Mouse (Mus musculus) lung, adult 18-20 months (tissue): ENCODE data around the gene Dazap1.

ENCODE experiments used
- DNase-seq, 2 experiments: peaks; one replicate each; pipeline ENCODE4 v3.0.0; 2022; ENCODE audit warnings: mixed read lengths in 2 of 2

Gene Dazap1

DNA sequence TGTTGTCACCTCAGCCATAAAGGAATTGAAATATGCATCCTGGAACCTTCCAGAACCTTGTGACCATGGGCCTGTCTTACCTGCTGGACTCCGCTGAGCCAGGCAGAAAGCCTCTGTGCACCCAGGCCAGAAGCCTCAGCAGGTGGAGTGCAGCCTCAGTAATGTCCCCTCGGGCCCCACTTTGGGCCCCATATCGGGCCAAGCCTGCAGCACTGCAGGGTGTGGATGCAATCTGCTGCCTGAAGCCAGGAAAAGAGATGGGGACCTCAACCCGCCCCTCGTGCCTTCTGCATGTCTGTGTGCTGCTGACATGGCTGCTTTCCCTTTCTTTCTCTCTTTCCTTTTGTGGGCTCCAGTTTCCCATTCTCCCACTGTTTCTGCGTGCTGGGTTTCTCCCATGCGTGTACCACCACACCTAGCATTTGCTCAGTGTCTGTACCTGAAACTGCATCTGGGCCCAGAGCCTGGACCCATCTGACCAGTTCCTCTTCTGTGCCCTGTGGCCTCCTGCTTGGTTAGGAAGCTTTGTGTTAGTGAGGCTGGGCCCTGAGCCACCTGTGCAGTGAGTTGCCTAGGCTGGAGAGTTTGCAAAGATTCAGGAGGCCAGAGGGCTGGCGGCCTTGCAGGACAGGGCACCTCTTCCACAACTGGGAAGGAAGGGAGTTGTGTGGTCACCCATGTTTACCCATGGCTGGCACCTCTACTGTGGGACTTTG lies 10.7 kb downstream of the Dazap1 start:
- DNase-seq, result peak in 1 of 2 experiments; percentile 41

DNA sequence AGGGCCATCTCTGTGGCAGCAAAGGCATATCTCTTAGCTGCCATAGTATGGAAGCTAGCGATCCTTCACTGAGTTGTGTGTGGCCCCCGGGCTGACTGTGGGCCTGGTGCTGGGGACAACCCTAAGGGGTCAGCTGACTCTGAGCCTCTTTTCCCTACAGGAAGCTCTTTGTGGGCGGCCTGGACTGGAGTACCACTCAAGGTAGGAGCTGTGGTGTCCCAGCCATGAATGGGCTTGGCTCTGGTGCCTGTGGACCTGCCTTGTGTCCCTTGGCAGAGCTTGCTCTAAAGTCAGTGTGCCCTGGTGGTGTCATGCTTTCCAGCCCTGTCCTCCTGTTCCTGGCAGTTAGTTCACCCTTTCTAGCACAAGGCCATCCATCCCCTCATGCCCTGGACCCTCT lies 12.6 kb downstream of the Dazap1 start:
- DNase-seq, result peak; percentile 61 to 72

DNA sequence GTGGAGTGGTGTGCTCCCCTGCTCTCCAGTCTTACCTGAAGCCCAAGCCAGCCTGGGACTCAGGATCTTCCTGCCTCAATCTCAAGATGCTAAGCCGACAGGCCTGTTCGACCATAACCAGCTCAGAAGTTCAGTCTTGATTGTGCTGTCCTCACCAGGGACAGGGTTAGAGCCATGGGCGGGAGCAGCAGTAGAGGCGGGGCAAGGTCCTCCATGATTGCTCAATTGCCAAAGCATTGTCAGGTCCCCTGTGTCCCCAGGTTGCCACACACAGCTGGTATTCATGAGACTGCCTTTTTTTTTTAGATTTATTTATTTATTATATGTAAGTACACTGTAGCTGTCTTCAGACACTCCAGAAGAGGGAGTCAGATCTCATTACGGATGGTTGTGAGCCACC lies 15.0 kb downstream of the Dazap1 start:
- DNase-seq, result peak; percentile 39 to 56

DNA sequence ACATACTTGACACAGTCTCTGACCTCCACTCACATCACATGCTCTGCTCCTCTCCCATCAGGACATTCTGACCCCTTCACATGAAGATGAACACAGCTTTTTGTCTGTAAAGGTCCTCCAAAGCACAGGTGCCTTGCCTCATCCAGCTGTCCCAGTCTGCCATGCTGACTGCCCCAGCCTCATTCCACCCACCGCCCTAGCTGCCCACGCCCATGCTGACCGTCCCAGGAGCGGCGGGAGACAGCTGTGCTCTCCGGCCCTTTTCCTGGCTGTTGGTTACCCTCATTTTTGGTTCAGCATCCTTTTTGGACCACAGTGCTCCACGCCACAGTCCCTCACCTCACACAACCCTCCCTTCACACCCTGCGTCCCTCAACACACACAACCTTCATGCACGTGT lies 17.1 kb downstream of the Dazap1 start:
- no peak for DNase-seq

DNA sequence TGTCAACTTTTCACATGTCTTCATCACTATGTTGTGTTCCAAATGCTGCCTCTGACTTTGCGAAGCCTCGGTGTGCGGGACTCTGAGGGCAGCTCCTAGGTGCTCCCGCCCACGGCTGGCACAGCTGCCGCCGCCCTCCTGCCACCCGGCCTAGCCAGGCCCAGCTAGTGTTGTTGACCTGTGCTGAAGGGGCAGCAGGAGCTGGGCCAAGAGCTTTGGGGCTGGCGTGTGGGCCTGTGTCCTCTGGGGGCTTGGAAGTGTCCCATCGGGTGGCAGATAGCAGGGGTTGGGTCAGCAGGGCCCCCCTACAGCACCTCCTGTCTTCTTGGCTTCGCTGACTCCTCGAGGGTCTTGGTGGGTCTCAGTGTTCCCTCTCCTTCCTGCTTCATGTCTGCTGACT lies 18.0 kb downstream of the Dazap1 start:
- DNase-seq, result no peak

DNA sequence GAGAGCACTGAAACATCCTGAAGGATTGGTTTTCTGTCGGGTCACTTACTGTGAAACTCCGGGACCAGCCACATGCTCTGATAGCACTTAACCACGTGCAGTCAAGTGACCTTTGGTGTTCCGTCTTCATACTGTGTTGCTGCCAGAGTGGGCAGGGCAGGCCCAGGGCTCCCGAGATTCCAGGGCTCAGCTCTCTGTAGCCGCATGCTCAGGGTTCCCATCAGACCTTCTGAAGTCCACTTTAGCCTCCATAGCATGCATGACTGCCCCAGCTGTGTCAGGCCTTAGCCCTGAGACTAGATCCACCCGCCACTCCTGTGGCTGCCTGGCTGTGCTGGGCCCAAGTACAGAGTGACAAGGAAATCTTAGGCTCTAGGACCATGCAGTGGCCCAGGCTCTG lies 20.0 kb downstream of the Dazap1 start:
- DNase-seq, result peak; percentile 59 to 75

DNA sequence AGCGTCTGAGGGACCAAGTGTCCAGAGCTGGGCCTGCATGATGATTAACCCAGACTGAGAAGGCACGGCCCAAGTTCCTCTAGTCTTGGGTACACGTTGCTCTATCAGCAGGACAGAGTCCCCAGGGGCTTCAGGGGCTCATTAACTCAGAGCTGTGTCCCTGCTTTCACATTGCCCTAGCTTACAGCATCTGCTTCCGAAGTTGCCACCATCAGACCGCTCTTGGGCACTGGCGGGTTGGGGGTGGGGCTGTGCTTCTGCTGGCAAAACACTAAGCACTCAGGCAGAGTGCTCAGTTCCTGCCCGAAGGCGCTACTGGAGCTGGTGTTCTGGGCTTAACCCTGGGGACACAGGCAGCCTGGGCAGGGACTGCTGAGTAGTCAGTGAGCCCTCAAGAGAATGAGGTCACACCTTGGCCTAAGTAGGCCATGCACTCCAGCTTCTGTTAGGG lies 20.7 kb downstream of the Dazap1 start:
- peak; percentile 79 to 88 for DNase-seq

DNA sequence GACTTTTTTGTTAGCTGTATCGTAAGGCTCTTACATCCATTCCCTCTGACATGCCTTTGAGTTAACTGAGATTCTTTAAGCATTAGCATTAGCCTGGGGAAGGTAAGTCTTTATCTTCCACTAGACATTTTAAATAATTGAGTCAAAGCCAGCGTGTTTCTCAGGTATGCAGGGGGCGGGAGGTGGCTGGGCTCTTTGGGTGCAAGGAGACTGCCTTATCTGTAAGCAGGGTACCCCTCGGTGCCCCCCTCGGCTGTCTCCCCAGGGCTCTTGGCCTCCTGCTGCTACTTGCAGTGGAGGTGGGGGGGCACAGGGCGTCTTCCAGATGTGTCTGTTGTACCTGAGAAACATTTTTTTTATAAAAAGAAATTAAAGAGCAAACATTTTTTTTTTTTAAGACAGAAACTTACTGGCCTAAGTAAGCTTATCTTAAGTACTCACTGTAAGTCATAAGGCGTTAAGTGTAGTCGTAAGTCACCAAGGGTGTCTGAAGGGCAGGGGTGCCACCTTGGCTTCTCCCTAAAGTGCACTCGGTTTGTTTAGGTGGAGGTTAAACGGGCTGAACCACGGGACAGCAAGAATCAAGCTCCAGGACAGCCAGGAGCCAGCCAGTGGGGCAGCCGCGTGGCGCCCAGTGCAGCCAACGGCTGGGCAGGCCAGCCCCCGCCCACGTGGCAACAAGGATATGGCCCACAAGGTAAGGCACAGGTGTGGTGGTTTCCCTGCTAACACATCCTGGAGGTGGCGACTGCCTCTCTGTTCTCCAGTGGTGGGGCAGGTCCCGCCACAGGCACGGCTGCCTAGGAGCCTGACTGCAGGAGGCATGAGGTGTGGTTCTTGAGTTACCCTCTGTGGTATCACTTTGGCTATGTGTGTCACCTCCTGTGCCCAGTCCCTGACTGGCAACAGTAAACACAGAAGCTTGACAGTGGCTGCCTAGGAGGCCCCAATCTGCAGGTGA lies 21.5 kb downstream of the Dazap1 start:
- DNase-seq, result peak; percentile 61 to 76

DNA sequence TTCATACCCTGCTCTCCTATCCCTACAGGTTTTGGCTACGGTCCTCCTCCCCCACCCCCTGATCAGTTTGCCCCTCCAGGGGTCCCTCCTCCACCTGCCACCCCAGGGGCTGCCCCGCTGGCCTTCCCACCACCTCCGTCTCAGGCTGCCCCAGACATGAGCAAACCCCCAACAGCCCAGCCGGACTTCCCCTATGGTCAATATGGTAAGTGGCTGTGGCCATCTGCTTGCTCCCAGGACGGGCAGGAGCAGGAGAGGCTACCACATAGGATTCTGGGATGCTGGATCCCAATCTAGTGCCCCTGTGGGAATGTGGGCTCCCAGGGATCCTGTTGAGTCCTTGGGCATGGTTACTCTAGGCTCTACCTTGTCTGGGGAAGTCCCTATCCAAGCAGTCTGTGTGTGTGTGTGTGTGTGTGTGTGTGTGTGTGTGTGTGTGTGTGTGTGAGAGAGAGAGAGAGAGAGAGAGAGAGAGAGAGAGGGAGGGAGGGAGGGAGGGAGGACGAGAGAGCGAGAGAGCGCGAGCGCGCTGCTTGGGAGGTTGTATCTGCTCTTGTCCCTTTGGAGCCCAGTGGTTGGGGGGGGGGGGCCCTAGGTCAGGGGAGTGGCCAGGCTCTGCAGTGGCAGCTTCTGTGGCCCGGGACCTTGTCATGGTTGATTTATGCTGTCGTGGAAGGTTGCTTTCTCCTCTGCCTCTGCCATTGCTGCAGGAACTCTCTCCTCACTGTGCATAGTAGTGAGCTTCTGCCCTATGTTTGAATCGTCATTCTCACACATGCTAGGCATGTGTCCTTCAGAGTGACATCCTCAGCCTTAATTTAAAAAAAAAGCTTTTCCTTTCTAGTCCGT lies 24.2 kb downstream of the Dazap1 start:
- no peak for DNase-seq

DNA sequence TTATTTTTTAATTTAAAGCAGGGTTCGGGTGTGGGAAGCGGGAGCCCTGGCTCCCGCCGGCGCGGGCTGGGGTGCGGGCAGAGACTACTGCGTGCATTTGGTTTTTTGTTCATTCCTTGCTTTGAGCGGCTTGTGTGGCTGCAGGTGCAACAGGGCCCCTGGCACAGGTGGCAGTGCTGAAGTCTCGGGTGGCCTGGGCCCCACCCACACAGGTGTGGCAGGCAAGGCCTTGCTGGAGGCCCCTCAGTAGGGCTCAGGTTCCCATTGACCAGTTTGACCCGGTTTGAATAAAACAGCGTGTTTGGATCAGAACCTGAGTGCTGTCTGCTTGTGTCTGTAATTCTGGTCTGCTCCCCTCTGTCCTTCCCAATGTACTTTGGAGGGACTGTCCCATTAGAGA lies 26.8 kb downstream of the Dazap1 start:
- no peak for DNase-seq

DNA sequence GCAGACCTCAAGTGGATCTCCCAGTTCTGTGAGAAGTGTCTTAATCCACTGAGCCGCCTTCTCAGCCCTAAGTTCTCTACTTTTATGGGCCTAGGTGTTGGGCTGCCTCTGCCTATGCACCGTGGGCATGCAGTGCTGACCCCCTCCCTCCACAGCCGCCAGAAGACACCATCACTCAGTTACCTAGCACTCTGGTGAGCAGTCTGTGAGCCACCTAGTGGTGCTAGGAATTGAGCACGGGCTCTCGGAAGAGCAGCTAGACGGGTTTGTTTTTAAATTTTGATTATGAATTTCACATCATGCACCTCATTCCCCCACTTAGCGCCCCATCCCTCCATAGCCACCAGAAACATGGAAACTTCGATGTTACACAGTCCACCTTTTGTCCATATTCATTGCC lies 27.4 kb downstream of the Dazap1 start:
- no peak for DNase-seq

DNA sequence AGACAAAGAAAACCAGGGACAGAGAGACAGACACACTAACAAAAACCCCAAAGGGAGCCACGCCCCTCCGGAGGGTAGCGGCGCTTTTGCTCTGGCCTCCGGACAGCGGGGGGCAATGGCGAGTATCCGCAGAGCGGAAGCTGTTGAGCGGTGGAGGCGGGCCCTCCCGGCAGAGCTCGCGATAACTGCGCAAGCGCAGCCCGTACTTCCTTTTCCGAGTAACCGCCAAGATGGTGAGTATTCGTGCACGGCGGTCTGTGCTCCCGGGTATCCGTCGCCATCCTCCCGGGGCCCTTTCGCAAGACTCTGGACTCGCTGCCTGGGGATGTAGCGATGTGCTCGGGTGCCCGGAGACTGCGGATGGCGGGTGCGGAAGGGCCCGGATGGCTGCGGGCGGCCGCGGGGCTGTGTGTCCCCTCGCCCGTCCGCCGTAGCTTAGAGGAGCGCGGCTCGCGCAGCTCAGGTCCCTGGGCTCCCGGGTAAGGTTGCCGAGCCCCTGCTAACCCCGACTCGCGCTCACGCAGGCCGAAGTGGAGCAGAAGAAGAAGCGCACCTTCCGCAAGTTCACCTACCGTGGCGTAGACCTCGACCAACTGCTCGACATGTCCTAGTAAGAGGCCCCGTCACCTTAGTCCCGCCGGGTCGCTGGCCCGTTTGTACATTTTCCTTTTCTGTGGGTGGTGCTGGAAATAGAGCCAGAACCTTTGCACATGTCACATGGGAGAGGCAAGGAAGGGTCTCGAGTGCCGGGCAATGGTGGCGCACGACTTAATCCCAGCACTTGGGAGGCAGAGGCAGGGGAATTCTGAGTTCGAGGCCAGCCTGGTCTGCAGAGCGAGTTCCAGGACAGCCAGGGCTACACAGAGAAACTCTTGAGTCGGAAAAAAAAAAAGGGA lies 31.2 kb downstream of the Dazap1 start, which contains the start of gene Rps15:
Rps15 (plus strand) TSS at position 203 of the 896 bp plus-strand sequence.
- DNase-seq, result peak; percentile 94 to 96

DNA sequence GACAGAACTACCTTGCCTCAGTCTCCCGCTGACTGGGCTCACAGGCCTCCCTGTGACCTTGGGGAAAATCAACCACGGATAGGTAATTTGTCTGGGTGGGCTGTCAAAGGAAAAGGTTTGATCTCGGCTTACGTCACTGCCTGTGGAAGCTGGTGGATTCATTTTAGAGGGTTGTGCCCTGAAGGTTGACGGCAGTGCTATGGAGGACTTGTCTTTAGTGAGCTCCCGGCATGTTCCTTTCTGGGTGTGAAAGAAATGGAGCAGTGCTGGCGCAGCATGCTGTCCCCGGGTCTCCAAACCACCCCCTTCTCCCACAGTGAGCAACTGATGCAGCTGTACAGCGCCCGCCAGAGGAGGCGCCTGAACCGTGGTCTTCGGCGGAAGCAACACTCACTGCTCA lies 32.0 kb downstream of the Dazap1 start:
- DNase-seq, result no peak

DNA sequence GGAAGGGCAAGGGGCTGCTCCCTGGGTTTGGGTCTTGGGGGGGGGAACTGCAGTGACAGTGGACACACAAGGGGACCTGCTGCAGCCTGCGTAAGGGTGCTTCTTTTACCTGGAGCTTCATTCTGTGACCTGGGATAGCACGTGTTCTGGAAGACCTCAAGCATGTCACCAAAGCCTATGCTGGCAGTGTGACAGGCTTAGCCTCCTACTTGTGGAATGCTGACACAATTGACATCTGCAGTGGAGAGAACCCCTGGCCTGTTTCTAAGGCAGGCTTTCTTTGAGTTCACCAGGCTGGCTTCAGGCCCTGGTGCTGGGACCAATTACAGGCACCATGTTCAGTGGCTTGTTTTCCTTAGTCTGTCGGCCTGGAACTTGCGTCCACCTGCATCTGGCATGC lies 33.0 kb downstream of the Dazap1 start:
- DNase-seq, result no peak

DNA sequence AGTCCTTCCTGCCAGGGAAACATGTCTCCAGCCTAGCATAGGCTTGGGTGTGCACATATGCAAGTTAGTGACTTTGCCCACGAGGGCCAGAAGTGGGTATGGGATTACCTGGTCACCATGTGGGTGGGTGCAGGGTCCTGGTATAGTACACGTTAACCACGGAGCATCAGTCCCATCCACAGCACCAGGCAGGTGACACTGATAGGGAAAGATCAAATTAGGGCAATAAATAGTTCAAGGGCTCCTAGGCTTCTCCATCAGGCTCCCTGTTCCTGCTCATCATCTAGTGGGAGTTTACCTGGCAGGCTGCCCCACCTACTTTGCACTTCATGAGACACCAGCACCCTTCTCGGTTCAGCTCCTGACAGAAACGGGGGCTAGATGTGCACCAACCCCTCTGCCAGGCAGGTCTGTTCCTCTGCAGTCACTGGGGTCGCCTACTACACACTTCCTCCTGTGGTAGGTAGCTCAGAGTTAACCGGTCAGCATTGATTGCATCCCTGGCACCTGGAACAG lies 33.6 kb downstream of the Dazap1 start:
- DNase-seq, result no peak

DNA sequence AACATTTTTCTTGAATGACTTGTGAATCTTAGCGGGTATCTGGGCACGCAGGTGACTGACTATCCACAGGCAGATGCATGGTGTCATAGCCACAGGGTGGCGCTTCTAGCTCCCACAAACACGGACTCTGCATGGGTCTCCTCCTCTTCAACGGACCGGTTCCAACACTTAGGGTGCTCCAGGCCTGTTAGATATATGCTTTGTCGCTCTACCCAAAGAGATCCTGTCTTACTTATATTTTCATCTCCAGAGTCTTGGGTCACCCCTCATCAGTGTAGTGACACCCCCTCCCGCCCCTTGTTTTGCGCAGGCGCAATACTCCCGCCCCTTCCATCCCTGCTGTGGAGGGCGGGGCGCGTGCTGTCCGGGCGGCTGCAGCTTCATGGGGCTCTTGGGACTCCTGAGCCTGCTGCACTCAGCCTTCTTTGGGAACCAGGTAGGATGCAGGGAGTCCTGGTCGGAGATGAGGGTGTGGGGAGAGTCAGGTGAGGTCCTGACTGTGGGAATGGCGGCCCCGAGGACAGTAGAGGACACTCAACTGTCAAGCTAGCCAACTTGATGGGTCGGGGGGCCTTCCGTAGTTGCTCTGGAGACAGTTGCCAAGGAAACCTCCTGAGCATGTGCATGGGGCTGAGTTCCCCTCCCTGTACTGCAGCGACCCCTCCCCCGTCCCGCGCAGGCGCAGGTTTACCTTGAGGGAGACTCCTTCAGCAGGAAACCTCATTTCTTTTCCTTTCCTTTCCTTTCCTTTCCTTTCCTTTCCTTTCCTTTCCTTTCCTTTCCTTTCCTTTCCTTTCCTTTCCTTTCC lies 34.5 kb downstream of the Dazap1 start, which contains the start of gene Apc2:
Apc2 (plus strand) TSS at position 360 of the 808 bp plus-strand sequence.
- DNase-seq, result peak; percentile 69 to 71

DNA sequence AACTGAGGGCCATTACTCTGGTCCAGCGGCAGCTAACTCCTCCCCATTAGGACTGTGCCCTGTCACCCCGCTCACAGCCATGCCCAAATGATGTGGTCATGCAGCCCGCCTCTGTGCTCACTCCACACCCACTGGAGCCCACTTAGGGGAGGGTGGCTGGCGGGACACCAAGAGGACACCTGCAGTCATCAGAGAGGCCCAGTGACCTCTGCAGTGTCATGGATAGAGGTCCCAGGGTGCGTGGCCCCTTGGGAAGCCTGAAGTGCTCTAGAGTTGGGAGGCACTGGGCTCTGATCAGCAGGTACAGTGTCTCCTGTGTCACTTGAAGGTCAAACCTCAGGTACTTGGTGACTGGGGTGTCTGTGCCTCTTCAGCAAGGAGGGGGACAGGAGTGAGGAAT lies 35.5 kb downstream of the Dazap1 start:
- no peak for DNase-seq

DNA sequence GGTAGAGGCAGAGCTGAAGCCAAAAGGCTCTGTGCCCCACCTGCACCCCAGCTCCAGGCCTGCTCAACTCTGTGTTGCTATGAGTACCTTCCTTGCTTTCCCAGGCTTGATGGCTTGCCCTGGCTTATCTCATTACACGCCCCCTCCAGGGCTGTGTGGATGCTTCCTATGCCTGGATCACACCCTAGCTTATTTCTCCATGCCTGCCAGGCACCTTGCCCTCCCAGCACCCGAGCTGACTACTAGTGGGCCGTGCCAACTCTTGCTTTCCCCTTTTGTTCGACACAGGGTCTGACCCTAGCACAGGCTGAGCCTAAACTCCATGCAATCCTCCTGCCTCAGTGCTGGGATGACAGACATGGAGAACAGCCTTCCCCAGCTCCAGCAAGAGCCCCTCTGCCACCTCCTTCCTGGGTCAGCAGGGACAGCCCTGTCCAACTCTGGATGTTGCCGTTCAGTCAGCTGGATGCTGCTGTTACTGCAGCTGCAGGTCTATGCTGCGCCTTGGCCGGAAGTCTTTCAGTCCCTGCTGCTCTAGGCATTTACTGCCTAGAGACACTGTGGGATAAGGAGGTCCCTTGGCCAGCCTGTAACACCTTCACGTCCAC lies 36.3 kb downstream of the Dazap1 start:
- DNase-seq, result no peak

DNA sequence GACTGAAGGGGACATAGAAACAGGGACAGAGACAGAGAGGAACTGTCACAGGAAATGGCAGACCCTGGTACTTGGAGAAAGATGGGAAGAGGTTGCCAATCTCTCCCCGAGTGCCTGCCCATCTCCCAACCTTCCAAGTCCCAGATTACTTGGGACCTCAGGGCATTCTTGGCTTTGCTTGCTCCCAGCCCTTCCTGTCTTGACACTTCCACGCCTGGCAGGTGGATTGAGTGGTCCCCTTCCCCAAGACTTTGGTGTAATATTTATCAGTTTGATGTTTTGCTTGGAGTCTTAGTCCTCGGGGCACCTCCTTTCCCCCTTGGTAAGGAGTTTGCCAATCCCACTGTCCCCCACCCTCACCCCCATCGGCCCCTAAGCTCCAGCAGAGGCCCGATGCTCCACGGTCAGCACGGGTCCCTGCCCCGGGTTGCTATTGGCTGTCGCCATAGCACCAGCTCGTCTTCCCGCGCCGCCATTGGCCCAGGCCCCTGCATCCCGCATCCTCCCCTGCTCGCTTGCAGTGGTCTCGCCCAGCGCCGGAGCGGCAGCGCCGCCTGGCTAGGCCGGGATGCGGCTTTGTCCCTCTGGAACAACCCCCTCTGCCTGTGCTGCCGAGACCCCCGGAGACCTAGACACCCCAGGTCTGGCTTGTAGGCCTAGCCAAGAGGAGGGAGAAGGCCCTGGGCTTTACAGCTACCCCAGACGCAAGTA lies 37.4 kb downstream of the Dazap1 start:
- DNase-seq, result no peak
